Mouse (Mus musculus) monocyte, adult 2 months (primary cell): ENCODE results near the gene Wtap.
"Not testable (repeated sequence)": the region's sequence is repeated elsewhere in the genome, so short reads cannot be mapped to it uniquely, and the experiment has no call there.

ENCODE experiments used
- DNase-seq, 2 experiments: peaks; one replicate each; pipeline ENCODE4 v3.0.0; 2022; ENCODE audit warnings: low spot score in 2 of 2, low read depth in 1 of 2

Wtap gene

DNA sequence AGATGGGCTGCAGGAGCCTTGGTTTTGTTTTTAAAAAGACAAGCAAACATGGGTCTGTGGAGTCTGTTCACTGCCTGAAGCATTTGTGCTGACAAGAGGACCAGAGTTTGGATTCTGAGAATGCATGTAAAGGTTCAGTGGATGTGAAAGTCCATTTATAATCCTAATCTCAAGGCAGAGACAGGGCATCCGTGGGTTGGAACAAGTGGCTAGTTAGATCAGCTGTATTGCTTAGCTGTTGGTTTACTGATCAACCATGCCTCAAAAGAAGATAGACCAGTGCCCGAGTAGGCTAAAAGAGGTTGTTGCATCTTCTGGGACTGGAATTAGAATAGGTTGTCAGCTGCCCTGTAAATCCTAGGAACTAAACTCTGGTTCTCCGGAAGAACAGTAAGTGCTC, 30.5 kb downstream of the Wtap start:
- no peak for DNase-seq

DNA sequence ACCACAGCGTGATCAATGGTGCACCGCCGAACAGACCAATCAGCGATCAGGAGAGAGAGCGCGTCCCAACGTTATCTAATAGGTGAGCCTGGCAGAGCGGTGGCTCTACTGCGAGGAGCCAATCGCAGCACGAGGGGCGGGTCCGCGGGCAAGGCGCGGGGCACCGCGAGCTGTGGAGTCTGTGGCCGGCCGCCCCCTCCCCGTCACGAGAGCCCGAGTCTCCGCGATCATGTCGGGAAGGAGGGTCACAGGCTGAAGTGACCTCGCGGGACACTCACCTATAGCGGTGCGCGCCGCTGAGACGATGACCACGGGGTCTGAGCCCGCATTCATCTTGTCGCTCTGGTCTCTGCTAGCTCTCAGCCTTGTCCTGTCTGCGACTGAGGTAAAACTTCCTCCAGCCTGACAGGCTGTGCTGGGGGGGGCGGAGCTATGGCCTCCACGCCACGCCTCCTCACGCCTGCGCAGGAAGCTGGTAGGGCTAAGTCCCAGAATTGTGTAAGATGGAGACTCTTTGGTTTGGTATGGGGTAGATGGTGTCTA, 33.6 kb downstream of the Wtap start, which contains the start of gene Acat2:
Acat2 (minus strand) TSS at position 417 of the 543 bp plus-strand sequence.
- DNase-seq: peak; percentile 89 to 94

DNA sequence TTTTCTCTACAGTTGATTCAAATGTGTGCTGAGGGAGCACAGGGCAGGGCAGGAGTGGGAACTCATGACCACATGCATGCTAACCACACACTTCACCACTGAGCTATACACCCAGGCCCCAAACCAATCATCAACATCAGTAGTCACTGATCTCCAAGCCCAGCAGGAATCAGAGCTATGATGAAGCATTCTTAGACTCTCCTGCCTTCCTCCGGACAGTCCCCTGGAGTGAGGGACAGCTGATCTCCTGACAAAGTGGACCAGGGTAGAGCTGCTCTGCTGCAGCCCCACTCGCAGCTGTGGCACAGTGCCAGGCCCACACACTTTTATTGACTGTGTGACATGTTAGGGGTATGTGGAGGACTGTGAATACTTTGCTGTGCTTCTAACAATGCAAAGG, 34.6 kb downstream of the Wtap start:
- DNase-seq: not testable (repeated sequence)

DNA sequence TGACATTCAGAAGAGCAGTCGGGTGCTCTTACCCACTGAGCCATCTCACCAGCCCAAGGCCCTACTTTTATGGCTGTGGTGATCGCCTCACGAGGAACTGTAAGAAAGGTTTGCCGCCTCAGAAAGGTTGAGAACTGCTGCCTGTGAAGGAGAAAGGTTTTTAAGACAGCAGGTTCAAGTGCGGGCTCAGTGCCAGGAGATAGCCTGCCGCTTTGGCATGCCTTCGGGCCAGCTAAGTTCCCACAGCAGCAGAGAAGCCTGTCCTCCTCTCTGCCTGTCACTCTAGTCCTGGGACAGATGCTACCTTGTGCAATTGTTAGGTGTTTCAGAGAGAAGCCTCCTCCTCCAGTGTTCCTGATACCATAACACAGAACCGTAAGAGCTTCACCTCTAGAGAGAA, 37.3 kb downstream of the Wtap start:
- DNase-seq: no peak

DNA sequence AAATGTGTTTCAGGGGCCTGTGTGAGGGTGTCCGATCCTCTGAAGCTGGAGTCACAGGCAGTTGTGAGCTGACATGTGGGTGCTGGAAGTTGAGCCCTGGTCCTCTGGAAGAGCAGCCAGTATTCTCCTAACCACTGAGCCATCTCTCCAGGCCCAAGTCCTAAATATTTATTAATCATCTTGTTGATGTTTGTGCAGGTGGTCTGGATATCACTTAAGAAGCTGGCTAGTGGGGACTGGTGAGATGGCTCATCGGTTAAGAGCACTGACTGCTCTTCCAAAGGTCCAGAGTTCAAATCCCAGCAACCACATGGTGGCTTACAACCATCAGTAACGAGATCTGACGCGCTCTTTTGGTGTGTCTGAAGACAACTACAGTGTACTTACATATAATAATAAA, 44.3 kb downstream of the Wtap start:
- DNase-seq: no peak

DNA sequence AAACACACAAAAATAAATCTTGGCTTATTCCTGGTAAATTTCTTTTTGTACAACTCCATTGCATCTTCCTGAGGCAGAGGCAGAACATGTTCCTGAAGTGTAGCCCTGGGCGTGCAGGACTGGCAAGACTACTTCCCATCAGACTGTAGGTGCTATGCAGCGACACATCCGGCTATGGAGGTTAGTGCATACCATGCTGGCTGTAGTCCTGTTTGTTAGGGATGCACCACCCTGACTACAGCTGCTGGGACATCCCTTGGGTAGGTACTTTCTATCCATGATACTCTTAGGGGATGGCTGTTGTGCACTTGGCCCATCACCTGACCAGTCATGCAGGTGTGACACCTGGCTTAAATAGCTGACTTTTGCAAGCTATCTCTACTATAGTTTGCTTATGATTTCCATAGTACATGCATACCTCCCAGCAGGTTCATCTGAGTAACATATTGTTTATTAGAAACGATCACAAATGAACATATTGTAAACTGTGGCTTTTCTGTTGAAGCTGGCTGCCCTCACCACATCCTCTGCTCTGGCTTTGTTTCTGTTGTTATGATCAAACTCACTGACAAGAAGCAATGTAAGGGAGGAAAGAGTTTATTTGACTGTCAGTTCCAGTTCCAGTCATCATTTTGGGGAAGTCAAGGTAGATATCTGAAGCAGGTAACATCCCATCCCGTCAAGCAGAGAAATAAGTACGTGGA, 51.4 kb downstream of the Wtap start:
- DNase-seq: no peak

DNA sequence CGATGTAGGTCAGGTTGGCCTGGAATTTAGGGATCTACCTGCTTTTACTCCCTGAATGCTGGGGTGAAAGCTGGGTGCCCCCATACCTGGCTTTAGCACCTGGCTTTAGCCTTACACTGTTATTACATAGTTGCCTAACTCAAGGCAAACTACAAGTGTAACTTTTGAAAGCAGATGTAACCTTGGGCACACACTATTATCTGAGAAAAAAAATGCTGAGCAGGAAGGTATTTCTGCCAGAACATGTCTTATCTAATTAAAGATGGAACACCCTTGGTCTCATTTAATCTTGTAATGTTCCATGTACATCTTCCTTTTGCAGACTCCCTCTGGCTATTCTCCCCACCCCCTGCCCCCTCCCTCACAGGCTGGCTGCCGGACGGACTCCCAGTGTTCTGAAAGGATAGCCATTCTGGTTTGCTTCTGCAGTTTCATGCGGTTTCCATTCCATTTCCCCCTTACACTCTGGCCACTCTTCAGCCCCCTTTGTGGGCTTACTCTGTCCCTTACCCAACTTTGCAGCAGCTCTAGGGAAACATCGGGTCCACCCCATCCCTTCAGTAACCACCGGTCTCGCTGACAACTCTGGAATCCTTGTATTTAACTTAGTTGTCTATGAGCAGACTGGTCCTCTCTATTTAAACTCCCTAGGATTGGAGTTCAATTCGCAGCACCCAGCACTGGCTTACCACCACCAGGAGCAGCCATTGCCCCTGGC, 52.3 kb downstream of the Wtap start:
- no peak for DNase-seq

DNA sequence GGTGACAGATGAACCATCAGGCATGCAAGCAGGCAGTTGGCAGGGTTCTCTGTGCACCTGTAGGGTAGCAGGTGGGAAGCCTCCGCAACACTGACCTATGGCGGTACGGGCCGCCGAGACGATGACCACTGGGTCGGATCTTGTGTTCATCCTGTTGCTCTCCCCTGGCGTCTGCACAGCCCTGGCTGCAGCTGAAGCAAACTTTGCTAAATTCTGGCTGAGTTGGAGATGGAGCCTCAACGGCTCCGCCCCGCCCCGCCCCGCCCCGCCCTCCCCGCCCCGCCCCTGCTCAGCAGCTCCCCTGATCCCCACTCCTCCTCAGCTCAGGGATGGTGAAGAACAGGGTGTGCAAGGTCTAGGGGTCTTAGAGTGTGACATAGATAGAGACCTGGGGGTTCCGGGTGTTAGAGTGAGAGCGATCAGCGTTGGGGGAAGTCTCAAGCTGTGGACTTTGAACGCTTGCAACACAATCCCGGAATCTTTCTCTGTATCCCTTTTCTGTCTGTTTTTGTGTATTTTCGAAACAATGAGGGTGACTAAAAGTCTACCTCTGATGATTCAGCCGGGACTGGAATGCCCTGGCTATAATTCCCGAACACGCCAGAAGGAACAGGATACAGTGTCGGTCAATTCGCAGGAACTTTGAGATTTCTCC, 53.7 kb downstream of the Wtap start, which contains the start of gene Acat3:
Acat3 (minus strand) TSS at position 450 of the 655 bp plus-strand sequence.
- DNase-seq: no peak

DNA sequence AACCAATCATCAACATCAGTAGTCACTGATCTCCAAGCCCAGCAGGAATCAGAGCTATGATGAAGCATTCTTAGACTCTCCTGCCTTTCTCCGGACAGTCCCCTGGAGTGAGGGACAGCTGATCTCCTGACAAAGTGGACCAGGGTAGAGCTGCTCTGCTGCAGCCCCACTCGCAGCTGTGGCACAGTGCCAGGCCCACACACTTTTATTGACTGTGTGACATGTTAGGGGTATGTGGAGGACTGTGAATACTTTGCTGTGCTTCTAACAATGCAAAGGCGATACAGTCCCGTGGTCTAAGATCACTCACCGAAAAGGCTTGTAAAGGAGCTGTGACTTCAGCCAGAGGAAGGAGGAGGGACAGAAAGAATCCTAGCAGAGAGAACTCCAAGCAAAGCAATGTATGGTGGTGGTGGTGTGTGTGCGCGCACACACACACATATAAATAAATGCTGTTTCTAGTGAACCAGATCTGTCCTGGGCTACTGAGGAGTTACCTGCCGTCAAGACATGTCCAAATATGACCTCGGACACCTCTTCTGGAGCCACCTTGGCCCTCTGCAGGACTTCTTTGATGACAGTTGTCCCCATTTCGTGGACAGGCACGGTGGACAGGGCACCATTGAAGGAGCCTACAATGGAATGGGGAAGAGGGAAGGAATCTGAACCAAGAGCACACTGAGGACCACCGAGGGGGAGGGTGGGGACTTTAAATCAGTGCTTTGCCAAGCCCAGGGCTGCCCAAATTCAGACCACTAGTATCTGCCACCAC, 54.4 kb downstream of the Wtap start:
- DNase-seq: not testable (repeated sequence)

DNA sequence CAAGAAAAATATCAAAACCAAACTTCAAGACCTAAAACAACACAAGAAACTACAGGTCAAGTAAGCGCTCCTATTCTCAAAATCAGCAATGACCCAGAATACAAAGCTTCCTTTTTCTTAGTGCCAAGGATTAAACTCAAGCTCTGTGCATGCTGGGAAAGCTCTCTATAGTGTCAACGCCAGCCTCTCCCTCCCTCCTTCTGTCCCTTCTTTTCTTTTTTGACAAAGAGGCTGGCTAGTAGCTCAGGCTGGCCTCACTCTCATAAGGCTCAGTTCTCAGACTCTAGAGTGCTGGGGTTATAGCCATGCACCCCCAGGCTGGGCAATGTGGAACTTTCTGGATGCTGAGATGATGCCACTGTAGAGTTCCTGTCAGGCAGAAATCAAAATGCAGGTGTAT, 55.9 kb downstream of the Wtap start:
- DNase-seq: no peak

DNA sequence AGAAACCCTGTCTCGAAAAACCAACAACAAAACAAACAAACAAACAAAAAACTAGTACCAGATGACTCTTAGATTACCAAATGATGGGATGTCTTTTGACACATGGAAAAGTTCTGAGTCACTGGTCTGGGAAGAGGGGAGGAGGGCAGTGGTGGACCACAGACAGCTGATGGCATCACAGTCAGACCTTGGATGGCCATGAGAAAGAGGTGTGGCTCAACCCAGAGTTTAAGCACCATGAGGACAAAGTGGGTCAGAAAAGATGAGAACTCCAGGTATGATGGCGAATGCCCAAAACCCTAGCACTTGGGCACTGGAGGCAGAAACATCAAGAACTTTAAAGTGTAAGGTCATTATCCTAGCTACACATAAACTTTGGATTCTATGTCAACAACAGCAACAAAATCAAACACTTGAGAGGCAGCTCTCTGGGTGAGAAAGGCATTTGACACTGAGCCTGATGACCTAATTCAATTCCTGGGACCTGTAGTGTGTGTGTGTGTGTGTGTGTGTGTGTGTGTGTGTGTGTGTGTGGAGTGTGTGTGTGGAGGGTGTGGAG, 56.5 kb downstream of the Wtap start:
- DNase-seq: no peak

DNA sequence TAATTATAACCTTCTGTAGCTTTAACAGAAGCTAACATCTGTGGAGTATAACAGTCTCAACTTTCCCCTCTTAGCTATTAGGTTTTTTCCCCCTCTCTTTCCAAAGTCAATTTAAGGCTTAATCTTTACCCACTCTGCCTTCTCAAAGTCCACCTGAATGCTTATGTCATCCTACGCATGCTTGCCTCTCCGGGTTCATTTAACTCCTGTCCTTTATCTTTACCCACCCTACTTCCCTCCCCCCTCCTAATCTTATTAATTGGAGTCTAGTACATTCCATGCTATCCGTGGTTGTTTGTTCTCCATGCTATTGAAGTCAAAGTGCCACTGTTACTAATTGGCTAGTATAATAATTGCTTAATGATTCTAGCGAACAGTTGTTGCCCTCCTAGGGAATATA, 58.2 kb downstream of the Wtap start:
- DNase-seq: no peak

DNA sequence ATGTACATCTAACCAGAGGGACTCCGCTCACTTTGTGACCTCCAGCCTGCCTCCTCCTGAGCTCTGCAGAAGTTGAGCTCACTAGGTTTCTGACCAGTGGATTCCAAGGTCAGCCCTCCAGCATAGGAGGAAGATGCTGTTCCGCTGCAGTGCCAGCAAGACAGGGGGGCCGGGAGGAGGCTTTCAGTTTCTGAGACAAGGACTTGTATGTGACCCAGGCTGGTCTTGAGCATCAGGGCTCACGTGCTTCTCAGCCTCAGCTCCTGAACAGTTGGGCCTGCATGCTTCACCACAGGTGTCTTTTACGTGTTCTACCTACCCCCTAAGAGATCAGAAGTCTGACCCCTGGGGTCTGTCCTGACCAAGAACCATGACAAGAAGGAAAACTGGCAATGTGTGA, 62.4 kb downstream of the Wtap start:
- DNase-seq: not testable (repeated sequence)

DNA sequence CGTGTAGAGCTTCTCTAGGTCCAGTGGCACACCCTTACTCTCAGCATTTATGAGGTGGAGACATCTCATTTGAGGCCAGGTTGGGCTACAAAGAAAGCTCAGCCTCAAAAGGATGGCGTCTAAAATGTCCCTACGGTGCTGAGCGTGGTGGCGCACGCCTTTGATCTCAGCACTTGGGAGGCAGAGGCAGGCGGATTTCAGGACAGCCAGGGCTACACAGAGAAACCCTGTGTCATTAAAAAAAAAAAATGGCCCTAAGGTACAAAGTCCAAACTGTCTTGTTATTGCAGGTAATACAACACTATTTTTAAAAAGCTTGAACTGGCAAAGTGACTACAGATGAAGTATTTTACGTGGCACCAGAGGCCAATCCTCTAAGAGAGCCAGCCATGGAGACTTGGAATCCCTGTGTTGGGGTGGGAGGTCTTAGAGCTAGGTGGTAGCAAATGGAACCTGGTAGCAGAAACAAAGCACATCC, 68.2 kb downstream of the Wtap start:
- no peak for DNase-seq

DNA sequence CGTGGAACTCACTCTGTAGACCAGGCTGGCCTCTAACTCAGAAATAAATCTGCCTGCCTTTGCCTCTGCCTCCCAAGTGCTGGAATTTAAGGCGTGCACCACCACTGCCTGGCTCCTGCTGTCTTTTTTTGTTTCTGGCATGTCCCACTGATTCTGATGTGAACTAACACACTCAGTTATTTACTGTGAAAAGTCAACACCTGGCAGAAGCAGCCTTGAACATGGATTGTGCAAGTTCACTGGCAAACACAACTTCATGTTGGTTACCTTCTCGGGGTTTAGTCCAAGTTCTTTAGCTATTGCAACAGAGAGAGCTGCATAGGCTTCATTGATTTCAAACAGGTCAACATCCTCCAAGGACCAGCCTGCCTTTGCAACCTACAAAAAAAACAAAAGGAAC, 69.0 kb downstream of the Wtap start:
- DNase-seq: no peak

DNA sequence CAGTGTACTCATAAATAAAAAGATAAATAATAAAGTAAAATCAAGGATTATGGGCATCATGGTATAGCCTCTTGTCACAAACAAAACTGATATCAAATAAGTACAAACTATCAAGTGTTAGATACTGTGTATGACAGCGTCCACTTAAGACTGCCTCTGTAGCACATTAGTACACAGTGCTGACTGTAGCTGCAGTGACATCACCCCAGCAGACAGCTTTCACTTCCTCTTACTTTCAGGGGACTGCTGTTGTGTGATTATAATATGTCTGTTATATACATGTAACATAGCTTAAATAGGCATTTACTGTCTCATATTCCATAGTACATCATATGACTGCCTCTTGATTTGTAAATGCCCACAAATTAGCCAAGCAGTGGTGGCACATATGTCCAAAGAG, 72.9 kb downstream of the Wtap start:
- peak in 1 of 2 experiments; percentile 24 for DNase-seq
